Mouse (Mus musculus): ENCODE data around the gene Nmbr.

DNA sequence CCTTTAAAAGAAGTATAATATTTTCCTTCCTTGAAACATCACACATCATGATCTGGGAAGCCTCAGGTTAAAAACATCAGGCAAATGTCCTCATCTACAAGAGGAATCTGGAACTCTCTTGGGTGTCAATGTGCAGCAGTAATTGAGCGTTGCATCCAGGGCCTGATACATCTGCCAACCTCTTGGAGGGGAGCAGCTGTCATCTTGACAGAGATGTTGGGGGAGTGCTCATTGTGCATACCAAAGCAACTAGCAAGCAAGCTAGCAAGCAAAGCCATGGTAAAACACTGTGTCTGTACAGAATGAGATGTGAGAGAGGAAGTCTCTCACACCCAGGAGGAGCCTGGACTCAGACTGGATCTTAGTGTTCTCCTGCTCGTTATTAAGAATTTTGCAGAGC lies 84.6 kb downstream of the Nmbr start:
- TF ChIP-seq POLR2A (IDR thresholded peaks at IDR 0.05; ENCODE audit: low read depth, low read length), result no peak
- TF ChIP-seq CTCF (conservative IDR thresholded peaks at IDR 0.05; ENCODE audit: insufficient read depth, insufficient read length, low read depth, low read length), result no peak
